Mouse (Mus musculus): ENCODE data around the gene Pcnt. TPM values are rescaled to one million over a fixed set of nuclear protein-coding genes. Genes with fewer than 3 reads are reported as not detected.
A peak's percentile ranks its signal among the peaks of the same experiment; 100 is the strongest.

Gene Pcnt
- polyA plus RNA-seq, 1 experiment, result 56.3 TPM

- peak; percentile 76 for TF ChIP-seq GATA1 (IDR thresholded peaks at IDR 0.05; ENCODE audit: low read length)
Measured at GRCm38 (mm10) chr10:76445996-76446681, 3.6 kb upstream of the Pcnt start.

GRCm38 (mm10) chr10:76440281-76440680, 2.3 kb downstream of the Pcnt start, which contains the start of gene AC141477.1:
AC141477.1 (minus strand) TSS chr10:76440444.
- no peak for TF ChIP-seq GATA1 (IDR thresholded peaks at IDR 0.05; ENCODE audit: low read length)

GRCm38 (mm10) chr10:76439107-76439890, 3.3 kb downstream of the Pcnt start:
- TF ChIP-seq GATA1 (IDR thresholded peaks at IDR 0.05; ENCODE audit: low read length), result no peak

GRCm38 (mm10) chr10:76433925-76434324, 8.7 kb downstream of the Pcnt start:
- TF ChIP-seq GATA1 (IDR thresholded peaks at IDR 0.05; ENCODE audit: low read length), result no peak

- no peak for TF ChIP-seq GATA1 (IDR thresholded peaks at IDR 0.05; ENCODE audit: low read length)
Measured at GRCm38 (mm10) chr10:76425674-76426073, 16.9 kb downstream of the Pcnt start.

GRCm38 (mm10) chr10:76416811-76417210, 25.8 kb downstream of the Pcnt start:
- no peak for TF ChIP-seq GATA1 (IDR thresholded peaks at IDR 0.05; ENCODE audit: low read length)

- no peak for TF ChIP-seq GATA1 (IDR thresholded peaks at IDR 0.05; ENCODE audit: low read length)
Measured at GRCm38 (mm10) chr10:76408520-76408919, 34.1 kb downstream of the Pcnt start.

GRCm38 (mm10) chr10:76392596-76392995, 50.0 kb downstream of the Pcnt start:
- TF ChIP-seq GATA1 (IDR thresholded peaks at IDR 0.05; ENCODE audit: low read length), result no peak

GRCm38 (mm10) chr10:76391786-76392185, 50.8 kb downstream of the Pcnt start:
- no peak for TF ChIP-seq GATA1 (IDR thresholded peaks at IDR 0.05; ENCODE audit: low read length)

GRCm38 (mm10) chr10:76391166-76391565, 51.4 kb downstream of the Pcnt start:
- TF ChIP-seq GATA1 (IDR thresholded peaks at IDR 0.05; ENCODE audit: low read length), result no peak

- no peak for TF ChIP-seq GATA1 (IDR thresholded peaks at IDR 0.05; ENCODE audit: low read length)
Measured at GRCm38 (mm10) chr10:76374981-76375380, 67.6 kb downstream of the Pcnt start.

GRCm38 (mm10) chr10:76371736-76372135, 70.8 kb downstream of the Pcnt start:
- no peak for TF ChIP-seq GATA1 (IDR thresholded peaks at IDR 0.05; ENCODE audit: low read length)

- TF ChIP-seq GATA1 (IDR thresholded peaks at IDR 0.05; ENCODE audit: low read length), result no peak
Measured at GRCm38 (mm10) chr10:76368766-76369165, 73.8 kb downstream of the Pcnt start.

GRCm38 (mm10) chr10:76363233-76363632, 79.4 kb downstream of the Pcnt start:
- no peak for TF ChIP-seq GATA1 (IDR thresholded peaks at IDR 0.05; ENCODE audit: low read length)

- TF ChIP-seq GATA1 (IDR thresholded peaks at IDR 0.05; ENCODE audit: low read length), result no peak
Measured at GRCm38 (mm10) chr10:76358468-76358867, 84.1 kb downstream of the Pcnt start.

- no peak for TF ChIP-seq GATA1 (IDR thresholded peaks at IDR 0.05; ENCODE audit: low read length)
Measured at GRCm38 (mm10) chr10:76357286-76357875, 85.2 kb downstream of the Pcnt start.

Data from G1E-ER4 (cell line).